Mouse (Mus musculus) embryo, embryonic 11 days (tissue): ENCODE measurements at regions not wholly inside any gene's neighbourhood (a gene's known extent, or its start where the extent isn't known, plus 50 kb on each side); places are given as distances from the start of the nearest gene placed in this dataset.
A peak's percentile ranks its signal among the peaks of the same experiment; 100 is the strongest.

Experiments used
- DNase-seq: peaks from one replicate; pipeline ENCODE4 v3.0.0-alpha.2; 2015

DNA sequence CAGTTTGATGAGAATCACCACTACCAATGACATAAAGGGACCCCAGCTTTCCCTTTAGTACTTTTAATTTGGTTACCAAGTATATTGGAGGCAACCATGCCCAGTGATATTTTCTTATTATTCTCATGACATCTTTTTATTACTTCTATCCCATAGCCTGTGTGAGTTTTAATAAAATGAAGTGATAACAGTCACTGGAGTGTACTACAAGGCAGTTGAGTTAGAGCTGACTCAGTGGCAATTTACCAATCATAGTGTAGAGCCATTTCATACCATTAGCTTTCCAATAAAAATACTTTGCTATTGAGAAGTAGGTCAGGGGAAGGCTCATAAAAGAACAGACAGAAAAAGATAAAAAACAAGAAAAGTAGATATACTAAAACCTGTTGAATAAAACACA, 353.2 kb upstream of the Galntl6 start:
- no peak for DNase-seq

DNA sequence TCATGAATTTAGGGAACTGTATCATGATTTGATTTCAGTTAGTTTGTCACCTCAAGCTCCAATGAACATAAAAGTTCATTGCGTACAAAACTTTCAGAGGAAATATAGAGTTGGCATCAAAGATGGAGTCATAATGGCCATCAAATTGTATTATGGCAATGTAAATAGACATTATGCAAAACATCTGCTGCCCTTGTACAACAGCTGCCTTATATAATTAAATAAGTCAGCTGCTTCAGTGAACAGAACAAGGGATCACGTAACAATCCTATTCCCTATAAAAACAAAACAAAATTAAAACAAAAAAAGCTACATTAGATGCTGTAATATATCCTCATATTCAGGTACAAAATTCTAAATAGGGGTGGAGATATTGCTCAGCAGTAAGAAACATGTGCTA, 320.4 kb upstream of the Galntl6 start:
- no peak for DNase-seq

DNA sequence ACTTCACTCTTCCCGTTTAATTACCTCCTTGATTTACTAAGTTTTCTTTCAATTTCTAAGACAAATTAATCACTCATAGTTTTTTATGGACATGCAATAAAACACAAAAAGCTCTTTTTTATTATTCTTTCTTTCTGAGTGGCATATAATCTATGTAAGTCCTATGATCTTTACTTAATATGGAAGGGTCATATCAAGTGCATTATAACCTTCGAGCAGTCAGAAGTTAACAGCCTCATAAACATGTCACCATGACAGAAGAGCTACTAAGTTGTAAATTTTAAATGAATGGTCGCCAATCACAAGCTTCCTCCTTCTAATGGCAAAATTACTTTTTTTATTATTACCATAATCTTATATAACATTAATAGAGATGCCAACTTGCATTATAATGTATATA, 312.2 kb upstream of the Galntl6 start:
- DNase-seq = no peak

GRCm38 (mm10) chr8:59174578-59175357, 262.3 kb upstream of the Galntl6 start:
- DNase-seq = peak; percentile 9

- no peak for DNase-seq
Observed at GRCm38 (mm10) chr8:59130777-59131176, 218.3 kb upstream of the Galntl6 start.

DNA sequence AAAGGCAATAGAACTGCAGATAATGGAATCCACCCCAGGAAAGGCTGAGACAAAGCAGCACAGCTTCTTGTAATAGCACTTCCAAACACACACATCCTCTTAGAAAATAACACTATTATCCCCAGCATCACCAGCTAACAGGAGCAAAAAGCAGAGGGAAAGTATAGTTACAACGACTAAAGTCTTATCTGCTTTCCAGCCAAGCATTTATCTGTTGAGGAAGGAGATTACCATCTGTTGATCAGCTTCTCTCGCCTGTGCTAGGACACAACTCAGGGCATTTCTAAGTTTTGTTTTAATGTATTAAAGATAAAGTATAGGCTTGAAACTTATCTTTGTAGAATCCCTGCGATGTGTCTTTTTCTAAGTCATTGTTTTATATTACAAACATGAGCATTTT, 200.8 kb upstream of the Galntl6 start:
- no peak for DNase-seq

DNA sequence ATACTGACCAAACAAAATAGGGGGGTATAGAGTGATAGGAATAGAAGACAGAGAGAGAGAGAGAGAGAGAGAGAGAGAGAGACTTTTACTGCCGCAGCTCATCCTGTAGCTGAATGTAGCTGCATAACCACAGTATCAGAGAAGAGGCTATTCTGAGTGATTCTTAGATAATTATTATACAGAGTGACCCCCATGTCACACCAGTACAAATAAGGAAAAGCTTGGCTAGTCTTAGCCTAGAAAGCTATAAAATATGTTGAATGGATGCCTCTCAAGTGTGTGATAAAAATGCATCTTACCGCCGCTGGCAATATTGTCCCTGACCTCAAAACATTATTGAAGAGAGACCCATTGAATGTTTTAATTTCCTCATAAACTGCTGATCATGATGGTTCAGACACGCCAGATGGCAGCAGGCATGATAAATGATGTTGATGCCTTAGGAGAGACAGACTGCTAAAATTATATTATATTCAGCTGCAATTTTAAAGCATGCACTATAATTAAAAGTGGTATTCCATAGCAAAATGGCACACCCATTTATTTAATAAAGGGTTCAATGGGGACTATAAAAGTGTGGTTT, 178.9 kb upstream of the Galntl6 start:
- no peak for DNase-seq
